Mouse (Mus musculus): ENCODE measurements around the gene Enc1. TPM values are rescaled to one million over a fixed set of nuclear protein-coding genes. Genes with fewer than 3 reads are reported as not detected.
A peak's percentile ranks its signal among the peaks of the same experiment; 100 is the strongest.

Gene Enc1
- 0.75 and 0.81 TPM in 2 replicates for polyA plus RNA-seq (2015; fragmentation: Nextera tagmentation; extraction: Ambion mirVana)

GRCm38 (mm10) chr13:97240965-97241786 is at the start of gene Enc1:
Gene Enc1 (plus strand): TSS chr13:97241105.
- peak; percentile 84 for ATAC-seq (ENCODE audit: low read depth)
- Histone ChIP-seq H3K4me3 (replicated peaks) (peak within 1 kb of the TSS; percentile 69), H3K27ac (peak within 1 kb of the TSS; percentile 82), H3K9ac (peak within 1 kb of the TSS; percentile 77), H3K36me3 (peaks cover 14% of the 10 kb centered on the region), H3K9me3 (replicated peaks) (no peaks in the 10 kb centered on the region), H3K4me1 (replicated peaks) (peaks cover 25% of the 10 kb centered on the region), H3K27me3 (peaks cover 44% of the 10 kb centered on the region), H3K4me2 (peak within 1 kb of the TSS; percentile 85)
- WGBS (ENCODE audit: insufficient replicate concordance): 1% methylated on average over 86 of the region's 89 CpGs
- DNase-seq: peak; percentile 70

GRCm38 (mm10) chr13:97192649-97193048 is 48.3 kb upstream of the Enc1 start:
- no peaks in the 10 kb centered on the region for H3K27me3 ChIP-seq
- H3K4me2 ChIP-seq: no peak overlapping the region
- H3K4me3 ChIP-seq (replicated peaks): no peak overlapping the region
- no peaks in the 10 kb centered on the region for H3K36me3 ChIP-seq
- DNase-seq (no peak), ATAC-seq (ENCODE audit: low read depth) (no peak)
- H3K27ac ChIP-seq: no peak overlapping the region
- H3K9me3 ChIP-seq (replicated peaks): no peaks in the 10 kb centered on the region
- H3K9ac ChIP-seq: no peak overlapping the region
- H3K4me1 ChIP-seq (replicated peaks): peaks cover 6% of the 10 kb centered on the region
- 82% methylated on average over 11 of the region's 11 CpGs for WGBS (ENCODE audit: insufficient replicate concordance)

GRCm38 (mm10) chr13:97193420-97193819 is 47.5 kb upstream of the Enc1 start:
- no peak overlapping the region for H3K4me3 ChIP-seq (replicated peaks)
- H3K4me2 ChIP-seq: no peak overlapping the region
- H3K9me3 ChIP-seq (replicated peaks): no peaks in the 10 kb centered on the region
- DNase-seq: no peak
- peaks cover 14% of the 10 kb centered on the region for H3K4me1 ChIP-seq (replicated peaks)
- 61% methylated on average over 7 of the region's 7 CpGs for WGBS (ENCODE audit: insufficient replicate concordance)
- ATAC-seq (ENCODE audit: low read depth): no peak
- no peak overlapping the region for H3K27ac ChIP-seq
- H3K9ac ChIP-seq: no peak overlapping the region
- no peaks in the 10 kb centered on the region for H3K36me3 ChIP-seq
- no peaks in the 10 kb centered on the region for H3K27me3 ChIP-seq

- H3K9ac ChIP-seq: no peak overlapping the region
- H3K27me3 ChIP-seq: no peaks in the 10 kb centered on the region
- no peak for ATAC-seq (ENCODE audit: low read depth)
- no peak for DNase-seq
- H3K36me3 ChIP-seq: no peaks in the 10 kb centered on the region
- H3K4me1 ChIP-seq (replicated peaks): peaks cover 19% of the 10 kb centered on the region
- no peak overlapping the region for H3K27ac ChIP-seq
- WGBS (ENCODE audit: insufficient replicate concordance): 75% methylated on average over 12 of the region's 12 CpGs
- no peaks in the 10 kb centered on the region for H3K9me3 ChIP-seq (replicated peaks)
- no peak overlapping the region for H3K4me2 ChIP-seq
- H3K4me3 ChIP-seq (replicated peaks): no peak overlapping the region
Observed at GRCm38 (mm10) chr13:97196186-97196924, 44.5 kb upstream of the Enc1 start.

- no peak for DNase-seq
- Histone ChIP-seq H3K27me3 (no peaks in the 10 kb centered on the region), H3K36me3 (no peaks in the 10 kb centered on the region), H3K4me2 (no peak overlapping the region; the same call in 1 of the 2 replicates), H3K27ac (no peak overlapping the region), H3K4me1 (replicated peaks) (peaks cover 19% of the 10 kb centered on the region), H3K9ac (no peak overlapping the region), H3K4me3 (replicated peaks) (no peak overlapping the region), H3K9me3 (replicated peaks) (no peaks in the 10 kb centered on the region)
- no peak for ATAC-seq (ENCODE audit: low read depth)
- 77% methylated on average over 2 of the region's 2 CpGs for WGBS (ENCODE audit: insufficient replicate concordance)
Observed at GRCm38 (mm10) chr13:97196925-97197218, 44.0 kb upstream of the Enc1 start.

GRCm38 (mm10) chr13:97197932-97198562 is 42.9 kb upstream of the Enc1 start, which contains the start of gene Hexb:
Gene Hexb (minus strand): TSS chr13:97198357.
- no peaks in the 10 kb centered on the region for H3K36me3 ChIP-seq
- peak within 1 kb of the TSS; percentile 74 for H3K4me3 ChIP-seq (replicated peaks)
- H3K9ac ChIP-seq: peak within 1 kb of the TSS; percentile 77
- DNase-seq (peak; percentile 87), ATAC-seq (ENCODE audit: low read depth) (peak; percentile 97)
- under 1% methylated on average over 45 of the region's 45 CpGs for WGBS (ENCODE audit: insufficient replicate concordance)
- H3K4me1 ChIP-seq (replicated peaks): peaks cover 19% of the 10 kb centered on the region
- H3K27ac ChIP-seq: peak within 1 kb of the TSS; percentile 70
- no peaks in the 10 kb centered on the region for H3K27me3 ChIP-seq
- H3K9me3 ChIP-seq (replicated peaks): no peaks in the 10 kb centered on the region
- peak within 1 kb of the TSS; percentile 95 for H3K4me2 ChIP-seq

GRCm38 (mm10) chr13:97199123-97199522 is 41.8 kb upstream of the Enc1 start:
- no peaks in the 10 kb centered on the region for H3K27me3 ChIP-seq
- ATAC-seq (ENCODE audit: low read depth) (no peak), DNase-seq (no peak)
- 57% methylated on average over 2 of the region's 2 CpGs for WGBS (ENCODE audit: insufficient replicate concordance)
- H3K4me3 ChIP-seq (replicated peaks): no peak overlapping the region
- H3K36me3 ChIP-seq: no peaks in the 10 kb centered on the region
- no peak overlapping the region for H3K4me2 ChIP-seq
- H3K9ac ChIP-seq: no peak overlapping the region
- H3K4me1 ChIP-seq (replicated peaks): peaks cover 19% of the 10 kb centered on the region
- no peak overlapping the region for H3K27ac ChIP-seq
- H3K9me3 ChIP-seq (replicated peaks): no peaks in the 10 kb centered on the region

- DNase-seq: no peak
- ATAC-seq (ENCODE audit: low read depth): no peak
- Histone ChIP-seq H3K27ac (no peak overlapping the region), H3K36me3 (no peaks in the 10 kb centered on the region), H3K9ac (no peak overlapping the region), H3K27me3 (no peaks in the 10 kb centered on the region), H3K9me3 (replicated peaks) (no peaks in the 10 kb centered on the region), H3K4me1 (replicated peaks) (peaks cover 31% of the 10 kb centered on the region), H3K4me3 (replicated peaks) (no peak overlapping the region), H3K4me2 (no peak overlapping the region)
- WGBS (ENCODE audit: insufficient replicate concordance): 62% methylated on average over 7 of the region's 7 CpGs
Observed at GRCm38 (mm10) chr13:97201076-97201475, 39.8 kb upstream of the Enc1 start.

GRCm38 (mm10) chr13:97201896-97202295 is 39.0 kb upstream of the Enc1 start:
- Histone ChIP-seq H3K4me3 (replicated peaks) (no peak overlapping the region), H3K27ac (no peak overlapping the region), H3K9me3 (replicated peaks) (no peaks in the 10 kb centered on the region), H3K4me1 (replicated peaks) (peaks cover 33% of the 10 kb centered on the region), H3K36me3 (no peaks in the 10 kb centered on the region), H3K27me3 (no peaks in the 10 kb centered on the region), H3K9ac (no peak overlapping the region), H3K4me2 (no peak overlapping the region)
- no peak for ATAC-seq (ENCODE audit: low read depth)
- no peak for DNase-seq
- WGBS (ENCODE audit: insufficient replicate concordance): 53% methylated on average over 4 of the region's 4 CpGs

GRCm38 (mm10) chr13:97205052-97205701 is 35.7 kb upstream of the Enc1 start:
- 7% methylated on average over 18 of the region's 18 CpGs for WGBS (ENCODE audit: insufficient replicate concordance)
- peak overlapping the region; percentile 41 for H3K9ac ChIP-seq
- peak; percentile 90 for ATAC-seq (ENCODE audit: low read depth)

GRCm38 (mm10) chr13:97206046-97206445 is 34.9 kb upstream of the Enc1 start:
- 71% methylated on average over 2 of the region's 2 CpGs for WGBS (ENCODE audit: insufficient replicate concordance)
- DNase-seq: no peak

More at GRCm38 (mm10) chr13:97205052-97205701, 35.7 kb upstream of the Enc1 start:
- no peaks in the 10 kb centered on the region for H3K9me3 ChIP-seq (replicated peaks)
- H3K4me3 ChIP-seq (replicated peaks): peak overlapping the region; percentile 40
- H3K27me3 ChIP-seq: no peaks in the 10 kb centered on the region
- H3K4me1 ChIP-seq (replicated peaks): peaks cover 16% of the 10 kb centered on the region
- peak overlapping the region; percentile 62 for H3K4me2 ChIP-seq
- H3K36me3 ChIP-seq: no peaks in the 10 kb centered on the region
- H3K27ac ChIP-seq: peak overlapping the region; percentile 66
- DNase-seq: peak; percentile 72

More at GRCm38 (mm10) chr13:97206046-97206445, 34.9 kb upstream of the Enc1 start:
- Histone ChIP-seq H3K27me3 (no peaks in the 10 kb centered on the region), H3K9ac (no peak overlapping the region), H3K4me1 (replicated peaks) (peaks cover 16% of the 10 kb centered on the region), H3K36me3 (no peaks in the 10 kb centered on the region), H3K27ac (peak overlapping the region; percentile 15; the same call in 1 of the 2 replicates), H3K4me3 (replicated peaks) (no peak overlapping the region), H3K4me2 (peak overlapping the region; percentile 62), H3K9me3 (replicated peaks) (no peaks in the 10 kb centered on the region)
- no peak for ATAC-seq (ENCODE audit: low read depth)
